Mouse (Mus musculus) MEL (cell line): ENCODE results near the gene Klhl41. TPM values are rescaled to one million over a fixed set of nuclear protein-coding genes. Genes with fewer than 3 reads are reported as not detected.

ENCODE experiments used
- DNase-seq: peaks from one replicate; pipeline ENCODE4 v3.0.0; 2011; ENCODE audit warnings: low read depth, low spot score
- H3K27ac ChIP-seq: 2 replicates; pipeline ENCODE4 v1.5.1; 2012; ENCODE audit warnings: low read depth, mild to moderate bottlenecking, control low read depth, low read length, moderate library complexity; ENCODE audit not compliant: control insufficient read depth
- H3K27me3 ChIP-seq, 2 experiments: fragments of 150-350 bp in 1 of 2; sonication (generic) in 1 of 2; 2 replicates each; pipeline ENCODE4 v1.6.1; 2012; ENCODE audit warnings: low read length in 2 of 2, mild to moderate bottlenecking in 2 of 2, improper control_type of control experiment in 1 of 2, moderate library complexity in 1 of 2; ENCODE audit not compliant: insufficient read depth in 2 of 2, control insufficient read depth in 1 of 2
- H3K36me3 ChIP-seq, 2 experiments: 2 replicates each; pipeline ENCODE4 v1.6.1; 2012 to 2014; ENCODE audit warnings: low read length in 2 of 2, improper control_type of control experiment in 1 of 2, inconsistent platforms in 1 of 2, mild to moderate bottlenecking in 1 of 2; ENCODE audit not compliant: insufficient read depth in 2 of 2, control insufficient read depth in 1 of 2
- H3K4me1 ChIP-seq, 2 experiments: fragments of 150-350 bp in 1 of 2; sonication (generic) in 1 of 2; 2 replicates each; pipeline ENCODE4 v1.6.1; 2012; ENCODE audit warnings: low read length in 2 of 2, improper control_type of control experiment in 1 of 2, mild to moderate bottlenecking in 1 of 2; ENCODE audit not compliant: insufficient read depth in 2 of 2, control insufficient read depth in 1 of 2
- H3K4me3 ChIP-seq, 2 experiments: fragments of 150-350 bp in 1 of 2; sonication (generic) in 1 of 2; 2 replicates each; pipeline ENCODE4 v1.5.1; 2012; ENCODE audit warnings: low read depth in 2 of 2, low read length in 2 of 2, mild to moderate bottlenecking in 2 of 2, moderate library complexity in 2 of 2, control low read depth in 1 of 2, improper control_type of control experiment in 1 of 2; ENCODE audit not compliant: control insufficient read depth in 1 of 2, insufficient read depth in 1 of 2
- H3K79me2 ChIP-seq: 2 replicates; pipeline ENCODE4 v1.6.1; 2012; ENCODE audit warnings: mild to moderate bottlenecking, low read length, moderate library complexity; ENCODE audit not compliant: control insufficient read depth, poor library complexity, insufficient read depth
- H3K9ac ChIP-seq: 2 replicates; pipeline ENCODE4 v1.6.1; 2012; ENCODE audit warnings: low read depth, mild to moderate bottlenecking, control low read depth, low read length, moderate library complexity; ENCODE audit not compliant: control insufficient read depth, poor library complexity, severe bottlenecking
- H3K9me3 ChIP-seq: fragments of 150-350 bp; sonication (generic); replicated peaks from 2 replicates; pipeline ENCODE4 v1.6.1; 2012; ENCODE audit warnings: mild to moderate bottlenecking, low read length, improper control_type of control experiment, moderate library complexity; ENCODE audit not compliant: insufficient read depth
- CHD1 ChIP-seq: IDR thresholded peaks from 2 replicates; pipeline ENCODE4 v1.6.1; 2012; ENCODE audit warnings: low read depth, mild to moderate bottlenecking, inconsistent platforms, low read length, improper control_type of control experiment
- CHD2 ChIP-seq: IDR thresholded peaks from 2 replicates; pipeline ENCODE4 v1.6.1; 2011; ENCODE audit warnings: low read length, improper control_type of control experiment
- CTCF ChIP-seq, 3 experiments: IDR thresholded peaks in 2 of 3; conservative IDR thresholded peaks in 1 of 3; 2 replicates each; pipeline ENCODE4 v1.5.1; 2011 to 2012; ENCODE audit warnings: low read length in 3 of 3, low read depth in 2 of 3, mild to moderate bottlenecking in 2 of 3, improper control_type of control experiment in 1 of 3, inconsistent platforms in 1 of 3, mixed read lengths in 1 of 3, moderate library complexity in 1 of 3; ENCODE audit not compliant: control insufficient read depth in 1 of 3, insufficient read depth in 1 of 3, poor library complexity in 1 of 3, severe bottlenecking in 1 of 3
- E2F4 ChIP-seq: IDR thresholded peaks from 2 replicates; pipeline ENCODE4 v1.6.1; 2011; ENCODE audit warnings: low read depth, low read length, improper control_type of control experiment, borderline replicate concordance
- ELF1 ChIP-seq: IDR thresholded peaks from 2 replicates; pipeline ENCODE4 v1.6.1; 2014; ENCODE audit warnings: low read depth, mild to moderate bottlenecking, inconsistent platforms, low read length, improper control_type of control experiment, moderate library complexity
- ETS1 ChIP-seq: IDR thresholded peaks from 2 replicates; pipeline ENCODE4 v1.6.1; 2012; ENCODE audit warnings: low read depth, mild to moderate bottlenecking, inconsistent platforms, low read length, improper control_type of control experiment, moderate library complexity
- GATA1 ChIP-seq: IDR thresholded peaks from 2 replicates; pipeline ENCODE4 v1.6.1; 2011; ENCODE audit warnings: low read depth, low read length, improper control_type of control experiment
- JUND ChIP-seq: IDR thresholded peaks from 2 replicates; pipeline ENCODE4 v1.6.1; 2011; ENCODE audit warnings: low read depth, mild to moderate bottlenecking, improper control_type of control experiment, low read length
- KAT2A ChIP-seq: conservative IDR thresholded peaks from 2 replicates; pipeline ENCODE4 v1.6.1; 2012; ENCODE audit warnings: low read depth, low read length, improper control_type of control experiment, inconsistent platforms
- MYB ChIP-seq: IDR thresholded peaks from 2 replicates; pipeline ENCODE4 v1.6.1; 2011; ENCODE audit warnings: mild to moderate bottlenecking, low read depth, low read length, improper control_type of control experiment
- MYC ChIP-seq: IDR thresholded peaks from 2 replicates; pipeline ENCODE4 v1.6.1; 2011; ENCODE audit warnings: low read depth, mild to moderate bottlenecking, low read length, improper control_type of control experiment, moderate library complexity
- NRF1 ChIP-seq: IDR thresholded peaks from 2 replicates; pipeline ENCODE4 v1.6.1; 2014; ENCODE audit warnings: low read depth, mild to moderate bottlenecking, inconsistent platforms, low read length, improper control_type of control experiment, moderate library complexity; ENCODE audit not compliant: poor library complexity, insufficient read depth, severe bottlenecking
- POLR2A ChIP-seq, 2 experiments: IDR thresholded peaks; 2 replicates each; pipeline ENCODE4 v1.6.1; 2011 to 2012; ENCODE audit warnings: low read length in 2 of 2, mild to moderate bottlenecking in 2 of 2, control low read depth in 1 of 2, improper control_type of control experiment in 1 of 2, low read depth in 1 of 2, moderate library complexity in 1 of 2; ENCODE audit not compliant: control insufficient read depth in 1 of 2, insufficient read depth in 1 of 2, poor library complexity in 1 of 2
- POLR2AphosphoS2 ChIP-seq: IDR thresholded peaks from 2 replicates; pipeline ENCODE4 v1.6.1; 2011; ENCODE audit warnings: low read length, improper control_type of control experiment
- POLR2AphosphoS5 ChIP-seq: IDR thresholded peaks from 2 replicates; pipeline ENCODE4 v1.6.1; 2012; ENCODE audit warnings: low read depth, borderline replicate concordance, mild to moderate bottlenecking, inconsistent platforms, low read length, moderate library complexity, mixed read lengths
- RAD21 ChIP-seq: IDR thresholded peaks from 2 replicates; pipeline ENCODE4 v1.6.1; 2011; ENCODE audit warnings: mild to moderate bottlenecking, low read depth, low read length, improper control_type of control experiment
- SIN3A ChIP-seq: IDR thresholded peaks from 2 replicates; pipeline ENCODE4 v1.6.1; 2012; ENCODE audit warnings: low read length, improper control_type of control experiment, inconsistent platforms
- SMC3 ChIP-seq: IDR thresholded peaks from 2 replicates; pipeline ENCODE4 v1.6.1; 2011; ENCODE audit warnings: low read depth, low read length, improper control_type of control experiment
- TBP ChIP-seq: IDR thresholded peaks from 2 replicates; pipeline ENCODE4 v1.8.0; 2011; ENCODE audit warnings: low read depth, low read length, improper control_type of control experiment
- TCF12 ChIP-seq: IDR thresholded peaks from 2 replicates; pipeline ENCODE4 v1.6.1; 2014; ENCODE audit warnings: low read depth, mild to moderate bottlenecking, inconsistent platforms, low read length, improper control_type of control experiment, moderate library complexity
- USF1 ChIP-seq: IDR thresholded peaks from 2 replicates; pipeline ENCODE4 v1.6.1; 2014; ENCODE audit warnings: low read depth, mild to moderate bottlenecking, inconsistent platforms, low read length, improper control_type of control experiment, moderate library complexity
- USF2 ChIP-seq, 2 experiments: IDR thresholded peaks; 2 replicates each; pipeline ENCODE4 v1.6.1; 2011 to 2012; ENCODE audit warnings: improper control_type of control experiment in 2 of 2, low read length in 2 of 2, borderline replicate concordance in 1 of 2, inconsistent platforms in 1 of 2, low read depth in 1 of 2, mild to moderate bottlenecking in 1 of 2; ENCODE audit not compliant: insufficient read depth in 1 of 2
- ZC3H11A ChIP-seq: IDR thresholded peaks from 2 replicates; pipeline ENCODE4 v1.6.1; 2012; ENCODE audit warnings: low read depth, mild to moderate bottlenecking, inconsistent platforms, low read length, improper control_type of control experiment
- ZKSCAN1 ChIP-seq: IDR thresholded peaks from 2 replicates; pipeline ENCODE4 v1.6.1; 2012; ENCODE audit warnings: low read depth, mild to moderate bottlenecking, inconsistent platforms, low read length, improper control_type of control experiment, moderate library complexity
- polyA plus RNA-seq, 2 experiments: library from polyadenylated mRNA; stranded (reverse) in 1 of 2; unstranded in 1 of 2; fragments of >175 nt in 1 of 2; fragments of >200 nt in 1 of 2; gene quantifications; 2 replicates each; pipeline versions ENCODE4 v1.2.1 to v1.2.4; 2012; ENCODE audit warnings: low replicate concordance in 2 of 2, low read depth in 1 of 2; ENCODE audit not compliant: insufficient read length in 2 of 2, insufficient read depth in 1 of 2, missing spikeins in 1 of 2
- total RNA-seq: library from RNA; depleted of rRNA; stranded (reverse); fragments of 300-350 nt; gene quantifications from 2 replicates; pipeline ENCODE4 v1.2.3, GENCODE M21; 2012

Klhl41 gene
- total and polyA plus RNA-seq, 3 experiments, result 0.04 to 0.12 TPM; not detected in 1

DNA sequence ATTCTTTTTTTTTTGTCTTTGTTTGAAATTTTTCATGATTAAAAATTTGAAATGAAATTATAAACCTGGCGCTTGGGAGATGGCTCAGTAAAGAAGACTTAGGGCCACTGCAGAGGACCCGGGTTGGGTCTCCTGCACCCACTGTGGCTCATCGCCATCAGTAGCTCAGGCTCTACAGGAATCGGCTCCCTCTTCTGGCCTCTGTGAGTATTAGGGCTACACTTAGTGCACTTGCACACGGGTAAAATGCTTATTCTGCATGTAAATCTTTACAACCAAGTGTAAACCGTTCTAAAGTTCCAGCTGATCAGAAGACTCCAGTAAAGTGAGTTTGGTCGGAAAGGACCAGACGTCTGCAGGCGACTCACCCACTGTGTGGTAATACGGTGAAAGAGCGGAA lies 23.6 kb downstream of the Klhl41 start:
- no peak overlapping the region for H3K4me3 ChIP-seq
- H3K9ac ChIP-seq, result no peak overlapping the region
- H3K79me2 ChIP-seq, result no peaks in the 10 kb centered on the region
- peak; percentile 48 for DNase-seq
- H3K4me1 ChIP-seq, result no peaks in the 10 kb centered on the region
- H3K27me3 ChIP-seq, result no peaks in the 10 kb centered on the region
- H3K36me3 ChIP-seq, result no peaks in the 10 kb centered on the region; a peak in 1 of 4 replicates
- H3K27ac ChIP-seq, result no peak overlapping the region
- TF ChIP-seq SMC3 (peak; percentile 36), SIN3A (no peak), CTCF (IDR thresholded peaks at IDR 0.05 in 2 of 3, conservative IDR thresholded peaks at IDR 0.05 in 1 of 3; ENCODE audit: control insufficient read depth in 1 of 3, insufficient read depth in 1 of 3, low read depth in 2 of 3, low read length in 3 of 3, poor library complexity in 1 of 3, severe bottlenecking in 1 of 3) (peak; percentile 19 to 42 (median 42))
- no peaks in the 10 kb centered on the region for H3K9me3 ChIP-seq

DNA sequence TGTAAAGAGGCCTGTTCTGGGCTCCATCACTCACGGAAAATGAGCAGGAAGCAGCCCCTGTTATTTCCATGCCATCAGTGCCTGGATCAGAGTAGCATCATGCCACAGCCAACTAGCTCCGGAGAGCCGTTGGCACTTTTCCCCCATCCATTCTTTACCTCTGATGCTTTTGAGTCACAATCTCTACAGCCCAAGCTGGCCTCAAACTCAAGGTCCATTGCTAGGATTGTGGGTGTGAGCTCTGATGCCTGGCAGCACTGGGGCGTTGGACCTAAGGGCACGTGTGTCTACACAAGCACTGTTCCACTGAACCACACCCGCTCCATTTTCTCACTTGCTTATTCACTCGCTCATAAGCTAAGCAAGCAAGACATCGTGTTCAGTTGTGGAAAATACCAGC lies 30.5 kb downstream of the Klhl41 start:
- TF ChIP-seq CHD1 (no peak), ZKSCAN1 (no peak), GATA1 (no peak), POLR2AphosphoS5 (no peak), CHD2 (no peak), TBP (no peak), SMC3 (no peak)
- no peak for DNase-seq
- Histone ChIP-seq H3K36me3 (peaks cover 0 to under 1% of the 10 kb centered on the region in 2 experiments; a peak in 2 of 4 replicates), H3K27ac (no peak overlapping the region), H3K9ac (no peak overlapping the region), H3K27me3 (no peaks in the 10 kb centered on the region), H3K4me1 (no peaks in the 10 kb centered on the region), H3K9me3 (no peaks in the 10 kb centered on the region), H3K4me3 (no peak overlapping the region), H3K79me2 (no peaks in the 10 kb centered on the region)

DNA sequence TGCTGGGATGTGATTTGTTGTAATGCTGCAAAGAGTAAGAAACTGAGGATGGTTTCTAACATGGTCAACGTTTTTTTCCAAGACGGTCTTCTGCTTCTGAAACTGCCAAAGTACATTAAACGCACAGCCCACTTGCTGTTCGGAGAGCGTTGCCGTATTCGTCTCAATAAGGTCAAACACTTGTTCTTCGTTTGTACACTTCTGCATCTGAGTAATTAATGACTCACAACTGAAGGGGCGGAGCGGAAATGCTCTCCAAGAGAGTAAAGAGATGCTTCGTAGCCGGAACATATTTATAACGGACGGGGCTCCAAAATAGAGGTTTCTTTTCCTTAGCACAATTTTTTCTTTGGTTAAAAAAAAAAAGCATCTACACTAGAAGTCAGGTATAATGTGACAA lies 42.3 kb downstream of the Klhl41 start:
- no peak for DNase-seq
- Histone ChIP-seq H3K9me3 (no peaks in the 10 kb centered on the region), H3K27ac (no peak overlapping the region), H3K36me3 (peaks cover 1 to 6% of the 10 kb centered on the region in 2 experiments; a peak in 3 of 4 replicates), H3K4me1 (no peaks in the 10 kb centered on the region), H3K79me2 (peaks cover 2% of the 10 kb centered on the region; the same call in 1 of the 2 replicates), H3K9ac (no peak overlapping the region), H3K27me3 (peaks cover 0 to 6% of the 10 kb centered on the region in 2 experiments; a peak in 2 of 4 replicates), H3K4me3 (no peak overlapping the region)
- TF ChIP-seq USF1 (no peak), TCF12 (no peak), USF2 (IDR thresholded peaks at IDR 0.05; ENCODE audit: borderline replicate concordance in 1 of 2, insufficient read depth in 1 of 2, low read depth in 1 of 2, low read length in 2 of 2) (no peak), POLR2A (IDR thresholded peaks at IDR 0.05; ENCODE audit: control insufficient read depth in 1 of 2, insufficient read depth in 1 of 2, low read depth in 1 of 2, low read length in 2 of 2, poor library complexity in 1 of 2) (no peak), NRF1 (no peak), CTCF (IDR thresholded peaks at IDR 0.05 in 2 of 3, conservative IDR thresholded peaks at IDR 0.05 in 1 of 3; ENCODE audit: control insufficient read depth in 1 of 3, insufficient read depth in 1 of 3, low read depth in 2 of 3, low read length in 3 of 3, poor library complexity in 1 of 3, severe bottlenecking in 1 of 3) (no peak), JUND (no peak), ZC3H11A (no peak), KAT2A (no peak), ETS1 (no peak), MYB (no peak), CHD1 (no peak), TBP (no peak), E2F4 (no peak), RAD21 (no peak), ELF1 (no peak), POLR2AphosphoS2 (no peak), MYC (no peak)
